Mouse (Mus musculus) kidney, adult 2 months (tissue): ENCODE results near the gene Kif3c.

Experiments
- CTCF ChIP-seq: fragments of 200-500 bp; conservative IDR thresholded peaks from 2 replicates; pipeline ENCODE4 v1.5.1; 2011; ENCODE audit warnings: low read depth, mild to moderate bottlenecking, control low read depth, low read length, moderate library complexity, mixed read lengths; ENCODE audit not compliant: insufficient read depth, insufficient read length
- POLR2A ChIP-seq: fragments of 200-500 bp; IDR thresholded peaks from one replicate; pipeline ENCODE4 v1.6.1; 2011; ENCODE audit warnings: low read depth, low read length, control low read depth

DNA sequence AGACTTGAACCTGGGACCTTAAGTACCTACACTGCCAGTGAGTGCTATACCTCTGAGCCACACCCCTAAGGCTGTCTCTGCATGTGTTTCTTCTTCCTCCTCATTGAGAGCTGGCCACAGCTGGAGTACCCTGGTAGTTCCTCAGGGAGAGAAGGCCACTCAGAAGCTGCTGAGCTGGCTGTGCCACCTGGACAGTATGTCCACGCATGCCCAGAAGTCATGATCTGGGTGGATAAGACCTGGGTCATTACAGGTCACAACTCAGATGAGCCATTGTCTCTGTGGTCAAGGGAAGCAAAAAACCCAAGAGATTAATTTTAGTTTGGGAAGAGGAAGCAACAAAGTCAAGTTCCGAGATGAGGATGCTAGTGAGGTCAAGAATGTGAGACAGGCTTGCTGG, 20.8 kb upstream of the Kif3c start:
- TF ChIP-seq POLR2A, result no peak
- TF ChIP-seq CTCF, result no peak
